In genomic region chr11:100592346-100593046, GRCm38 (mm10) we compare ENCODE assay signal across 22 mouse cellular contexts. TPM values are rescaled to one million over a fixed set of nuclear protein-coding genes. Genes with fewer than 3 reads are reported as not detected.
DNase-seq lines count a peak whose midpoint lies in the region; TF ChIP-seq lines count a peak whose summit lies in the region.
"Had no signal": no experiment of that assay in that cellular context is flagged by ENCODE, and none has a peak within 500 bp of the region (broad histone marks: within the 10 kb centered on the region; RNA-seq: fewer than 3 reads in every experiment).

No protein-coding gene starts in this region.

- no peaks in the 10 kb centered on the region for H3K27me3 ChIP-seq in testis, adult 2 months (ENCODE audit: control insufficient read depth, insufficient read depth, low read length)
- H3K27me3 ChIP-seq: embryonic facial prominence, embryonic 13.5 days; forebrain, embryonic 12.5 days; forebrain, embryonic 15.5 days; hindbrain, embryonic 12.5 days; hindbrain, embryonic 15.5 days; Patski had no signal

- H3K36me3 ChIP-seq in testis, adult 2 months (ENCODE audit: control insufficient read depth, insufficient read depth, low read length) = peaks cover 3% of the 10 kb centered on the region; the same call in 1 of the 2 replicates

- TF ChIP-seq POLR2A in testis, adult 2 months (IDR thresholded peaks at IDR 0.05; ENCODE audit: control insufficient read depth, low read depth, low read length) = no peak

- DNase-seq in cerebellum, adult 18-20 months = peak; percentile 51 to 55
- no peak for DNase-seq in cerebellum, postnatal 36 days
- no peak for DNase-seq in layer of hippocampus, adult 2 months (ENCODE audit: low spot score in 2 of 2)
- DNase-seq in layer of hippocampus, adult 8-10 months (ENCODE audit: low spot score in 2 of 2) = no peak
- DNase-seq in testis, postnatal 10 days (ENCODE audit: low spot score) = no peak
- no peak for DNase-seq in frontal cortex, postnatal 10 days (ENCODE audit: low spot score in 2 of 2)
- DNase-seq: adrenal gland, postnatal 10 days; adrenal gland, postnatal 36 days; cerebellum, adult 11 months; cerebellum, postnatal 14 days; gastrocnemius, adult 2 months; gastrocnemius, postnatal 14 days had no signal

- H3K4me3 ChIP-seq in layer of hippocampus, adult 2 months = no peak overlapping the region
- no peak overlapping the region for H3K4me3 ChIP-seq in testis, adult 2 months (ENCODE audit: control insufficient read depth, low read depth, low read length)
- H3K4me3 ChIP-seq: embryonic facial prominence, embryonic 10.5 days; embryonic facial prominence, embryonic 13.5 days; erythroblast, embryonic 14.5 days; forebrain, embryonic 12.5 days; forebrain, embryonic 15.5 days; gastrocnemius, adult 2 months; hindbrain, embryonic 12.5 days; hindbrain, embryonic 15.5 days had no signal

- no peak for TF ChIP-seq CTCF in layer of hippocampus, adult 2 months (conservative IDR thresholded peaks at IDR 0.05)
- TF ChIP-seq CTCF in testis, adult 2 months (IDR thresholded peaks at IDR 0.05; ENCODE audit: control insufficient read depth, insufficient read depth, insufficient replicate concordance, low read depth, low read length) = no peak

- peak overlapping the region; percentile 58 for H3K27ac ChIP-seq in layer of hippocampus, adult 2 months
- peak overlapping the region; percentile 2; the same call in 1 of the 2 replicates for H3K27ac ChIP-seq in testis, adult 2 months (ENCODE audit: control insufficient read depth, insufficient read depth, low read depth, low read length)
- H3K27ac ChIP-seq: embryonic facial prominence, embryonic 10.5 days; embryonic facial prominence, embryonic 13.5 days; forebrain, embryonic 12.5 days; forebrain, embryonic 15.5 days; gastrocnemius, adult 2 months; hindbrain, embryonic 12.5 days; hindbrain, embryonic 15.5 days had no signal

- no peaks in the 10 kb centered on the region for H3K4me1 ChIP-seq in testis, adult 2 months (ENCODE audit: control insufficient read depth, insufficient read depth, low read length)
- H3K4me1 ChIP-seq: embryonic facial prominence, embryonic 10.5 days; embryonic facial prominence, embryonic 13.5 days; forebrain, embryonic 12.5 days; forebrain, embryonic 15.5 days; hindbrain, embryonic 12.5 days; hindbrain, embryonic 15.5 days had no signal

RNA-seq across cellular contexts. Expression of gene Cnp, which starts 17.8 kb away (rescaled TPM):
- 100 to 1,000 TPM; 168 to 183 TPM for total RNA-seq in layer of hippocampus, adult 2 months (2021)
- 100 to 1,000 TPM; 162 to 216 (median 203) TPM for total RNA-seq in layer of hippocampus, adult 8-10 months (2022)
- 3.3 and 3.7 TPM in 2 replicates for polyA plus RNA-seq in testis, adult 2 months (2012; rRNA removed)

RNA-seq across cellular contexts. Expression of gene Nkiras2, which starts 26.5 kb away (rescaled TPM):
- 10 to 100 TPM; 11.8 to 13.1 TPM for total RNA-seq in layer of hippocampus, adult 2 months (2021)
- 10 to 100 TPM; 11.7 to 13.4 (median 12.1) TPM for total RNA-seq in layer of hippocampus, adult 8-10 months (2022)
- polyA plus RNA-seq in testis, adult 2 months (2012; rRNA removed) = 245 and 266 TPM in 2 replicates

RNA-seq across cellular contexts. Expression of gene Dnajc7, which starts 27.5 kb away (rescaled TPM):
- 100 to 1,000 TPM; 242 to 257 TPM for total RNA-seq in layer of hippocampus, adult 2 months (2021)
- total RNA-seq in layer of hippocampus, adult 8-10 months (2022) = 100 to 1,000 TPM; 255 to 304 (median 273) TPM
- polyA plus RNA-seq in testis, adult 2 months (2012; rRNA removed) = 104 and 150 TPM in 2 replicates

RNA-seq across cellular contexts. Expression of gene Ttc25, which starts 47.1 kb away (rescaled TPM):
- total RNA-seq in layer of hippocampus, adult 2 months (2021) = 1 to 10 TPM; 1.3 to 1.7 TPM
- 1 to 10 TPM in 3 of 4 experiments, under 1 TPM in 1; 0.71 to 1.9 (median 1.6) TPM for total RNA-seq in layer of hippocampus, adult 8-10 months (2022)
- 70.4 and 74.1 TPM in 2 replicates for polyA plus RNA-seq in testis, adult 2 months (2012; rRNA removed)
- total RNA-seq: hematopoietic stem cell, adult 5-6 weeks had no signal
- polyA plus RNA-seq: erythroblast, embryonic 14.5 days had no signal

Comparison
In these comparisons a context has a peak if more than half of its experiments do, and no peak if none do; other contexts are left out.
1. DNase-seq: peak in cerebellum, adult 18-20 months (2 of 2); none in cerebellum, postnatal 36 days (0 of 2), layer of hippocampus, adult 2 months (0 of 2), layer of hippocampus, adult 8-10 months (0 of 2), testis, postnatal 10 days (single experiment) and frontal cortex, postnatal 10 days (0 of 2).